Mouse (Mus musculus) megakaryocyte, embryonic 14.5 days (primary cell): ENCODE measurements around the gene Ugt1a7c.

Experiments
- FLI1 ChIP-seq: IDR thresholded peaks from 2 replicates; pipeline ENCODE4 v1.6.1; 2012; ENCODE audit warnings: low read length, inconsistent platforms, mixed read lengths
- GATA1 ChIP-seq: IDR thresholded peaks from 3 replicates; pipeline ENCODE4 v1.6.1; 2012; ENCODE audit warnings: mixed read lengths, low read length, inconsistent platforms, borderline replicate concordance

DNA sequence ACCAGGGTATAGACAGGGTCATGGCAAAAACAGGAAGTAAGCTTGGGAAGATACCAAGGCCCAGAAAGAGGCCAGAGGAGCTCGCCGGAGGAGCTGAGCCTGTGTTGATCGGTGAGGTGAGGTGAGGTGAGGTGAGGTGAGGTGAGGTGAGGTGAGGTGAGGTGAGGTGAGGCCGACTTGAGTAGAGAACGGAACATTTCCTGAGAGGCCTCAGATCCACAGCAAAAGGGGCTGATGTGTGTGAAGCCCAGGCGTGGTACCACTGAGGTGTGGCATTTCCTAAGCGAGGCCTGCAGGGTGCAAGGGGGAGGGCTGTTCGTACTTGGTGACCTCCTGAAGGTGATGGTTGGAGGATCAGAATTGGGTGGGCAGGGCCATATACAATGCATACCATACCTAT is 158.2 kb downstream of the Ugt1a7c start:
- TF ChIP-seq GATA1, result no peak
- TF ChIP-seq FLI1, result no peak
